9 mouse cellular contexts compared by ENCODE assay signal in genomic region chr3:32660276-32660675, GRCm38 (mm10). TPM values are rescaled to one million over a fixed set of nuclear protein-coding genes. Genes with fewer than 3 reads are reported as not detected.
A peak's percentile ranks its signal among the peaks of the same experiment; 100 is the strongest.
DNase-seq lines count a peak whose midpoint lies in the region; ATAC-seq and TF ChIP-seq lines count a peak whose summit lies in the region.
"Had no signal": no experiment of that assay in that cellular context is flagged by ENCODE, and none has a peak within 500 bp of the region (broad histone marks: within the 10 kb centered on the region; RNA-seq: fewer than 3 reads in every experiment).

No protein-coding gene starts in this region.

- WGBS in intestine, postnatal 0 days, result 68% methylated on average over 8 of the region's 8 CpGs
- WGBS in intestine, embryonic 16.5 days, result 69% methylated on average over 8 of the region's 8 CpGs
- WGBS in thymus, adult 2 months, result 42% methylated on average over 8 of the region's 8 CpGs
- WGBS in cerebellum, adult 2 months, result 49% methylated on average over 8 of the region's 8 CpGs

- H3K9ac ChIP-seq in intestine, postnatal 0 days (ENCODE audit: low read depth, low read length), result no peak overlapping the region
- no peak overlapping the region for H3K9ac ChIP-seq in intestine, embryonic 16.5 days (ENCODE audit: low read depth, low read length)
- H3K9ac ChIP-seq: liver, embryonic 14.5 days had no signal

- no peak overlapping the region for H3K4me2 ChIP-seq in intestine, postnatal 0 days (replicated peaks; ENCODE audit: low read depth)
- no peak overlapping the region for H3K4me2 ChIP-seq in intestine, embryonic 16.5 days (ENCODE audit: low read depth, low read length)

- ATAC-seq in intestine, postnatal 0 days, result peak; percentile 11; the same call in 1 of the 2 replicates
- no peak for ATAC-seq in intestine, embryonic 16.5 days

- no peak for TF ChIP-seq POLR2A in thymus, adult 2 months (IDR thresholded peaks at IDR 0.05; ENCODE audit: control insufficient read depth, extremely low read depth, insufficient read depth, low read length, poor library complexity)
- no peak for TF ChIP-seq POLR2A in cerebellum, adult 2 months (IDR thresholded peaks at IDR 0.05; ENCODE audit: borderline replicate concordance, insufficient read depth, low read length)

- DNase-seq in thymus, adult 2 months, result no peak
- DNase-seq in thymus, postnatal 0 days (ENCODE audit: low spot score), result no peak
- peak; percentile 50 for DNase-seq in adrenal gland, adult 8-10 months
- DNase-seq in thymus, postnatal 4 days, result peak; percentile 13
- DNase-seq in cerebellum, adult 2 months, result no peak
- DNase-seq: kidney, adult 9 months had no signal

- no peaks in the 10 kb centered on the region for H3K9me3 ChIP-seq in intestine, postnatal 0 days (ENCODE audit: control insufficient read depth)
- H3K9me3 ChIP-seq in intestine, embryonic 16.5 days (ENCODE audit: control insufficient read depth, low read length), result no peaks in the 10 kb centered on the region

- no peak overlapping the region for H3K4me3 ChIP-seq in intestine, postnatal 0 days (ENCODE audit: low read depth, low read length)
- no peak overlapping the region for H3K4me3 ChIP-seq in intestine, embryonic 16.5 days (ENCODE audit: low read length)
- H3K4me3 ChIP-seq in thymus, adult 2 months (ENCODE audit: control insufficient read depth, insufficient read depth, low read length), result no peak overlapping the region
- H3K4me3 ChIP-seq in cerebellum, adult 2 months (replicated peaks; ENCODE audit: insufficient read depth, low read depth, low read length), result no peak overlapping the region

- H3K27me3 ChIP-seq in intestine, postnatal 0 days (replicated peaks; ENCODE audit: control insufficient read depth, insufficient read depth, low read length), result no peaks in the 10 kb centered on the region
- H3K27me3 ChIP-seq in intestine, embryonic 16.5 days (replicated peaks; ENCODE audit: control insufficient read depth, insufficient read depth, low read length), result no peaks in the 10 kb centered on the region
- H3K27me3 ChIP-seq in thymus, adult 2 months (ENCODE audit: control insufficient read depth, insufficient read depth, low read length), result no peaks in the 10 kb centered on the region
- H3K27me3 ChIP-seq in cerebellum, adult 2 months (ENCODE audit: control insufficient read depth, insufficient read depth, low read length), result no peaks in the 10 kb centered on the region

- H3K36me3 ChIP-seq in intestine, postnatal 0 days (ENCODE audit: control insufficient read depth, insufficient read depth), result no peaks in the 10 kb centered on the region
- H3K36me3 ChIP-seq in intestine, embryonic 16.5 days (ENCODE audit: control insufficient read depth, insufficient read depth, low read length), result no peaks in the 10 kb centered on the region
- no peaks in the 10 kb centered on the region for H3K36me3 ChIP-seq in thymus, adult 2 months (ENCODE audit: control insufficient read depth, insufficient read depth, low read length)

- TF ChIP-seq CTCF in intestine, postnatal 0 days (IDR thresholded peaks at IDR 0.05; ENCODE audit: low read depth), result no peak
- TF ChIP-seq CTCF in thymus, adult 2 months (IDR thresholded peaks at IDR 0.05; ENCODE audit: borderline replicate concordance, control insufficient read depth, extremely low read depth, insufficient read depth, low read length, poor library complexity), result no peak
- no peak for TF ChIP-seq CTCF in cerebellum, adult 2 months (IDR thresholded peaks at IDR 0.05; ENCODE audit: borderline replicate concordance, insufficient read depth, low read depth, low read length)

- H3K27ac ChIP-seq in intestine, postnatal 0 days (ENCODE audit: low read depth, low read length), result no peak overlapping the region
- no peak overlapping the region for H3K27ac ChIP-seq in intestine, embryonic 16.5 days (ENCODE audit: low read length)
- H3K27ac ChIP-seq in thymus, adult 2 months (ENCODE audit: control insufficient read depth, insufficient read depth, low read length), result peak overlapping the region; percentile 54
- no peak overlapping the region for H3K27ac ChIP-seq in cerebellum, adult 2 months (ENCODE audit: insufficient read depth, low read length)
- H3K27ac ChIP-seq: liver, embryonic 14.5 days had no signal

- H3K4me1 ChIP-seq in intestine, postnatal 0 days (replicated peaks; ENCODE audit: control insufficient read depth, insufficient read depth, low read length), result no peaks in the 10 kb centered on the region
- no peaks in the 10 kb centered on the region for H3K4me1 ChIP-seq in intestine, embryonic 16.5 days (ENCODE audit: control insufficient read depth, insufficient read depth, low read length)
- peaks cover 16% of the 10 kb centered on the region for H3K4me1 ChIP-seq in thymus, adult 2 months (replicated peaks; ENCODE audit: control insufficient read depth, insufficient read depth, low read length)
- H3K4me1 ChIP-seq in cerebellum, adult 2 months (ENCODE audit: control insufficient read depth, insufficient read depth, low read length), result no peaks in the 10 kb centered on the region

RNA-seq across cellular contexts. Expression of gene Gnb4, which starts 43.9 kb away (rescaled TPM):
- polyA plus RNA-seq in intestine, postnatal 0 days (2015; fragmentation: Nextera tagmentation; extraction: Ambion mirVana), result 31.5 and 31.8 TPM in 2 replicates
- polyA plus RNA-seq in intestine, embryonic 16.5 days (2015; fragmentation: Nextera tagmentation; extraction: Ambion mirVana), result 43.4 and 44.4 TPM in 2 replicates
- 35.1 and 42.2 TPM in 2 replicates for polyA plus RNA-seq in thymus, adult 2 months (2012; rRNA removed)
- 43.3 and 45.5 TPM in 2 replicates for polyA plus RNA-seq in thymus, postnatal 0 days (2015; fragmentation: Nextera tagmentation; extraction: Ambion mirVana)
- total RNA-seq in adrenal gland, adult 8-10 months (2022), result 10 to 100 TPM; 37.7 to 82.5 (median 58.9) TPM
- 34.4 and 38.0 TPM in 2 replicates for polyA plus RNA-seq in cerebellum, adult 2 months (2012; rRNA removed)

RNA-seq across cellular contexts. Expression of gene Actl6a, which starts 45.8 kb away (rescaled TPM):
- 47.9 and 49.2 TPM in 2 replicates for polyA plus RNA-seq in intestine, postnatal 0 days (2015; fragmentation: Nextera tagmentation; extraction: Ambion mirVana)
- polyA plus RNA-seq in intestine, embryonic 16.5 days (2015; fragmentation: Nextera tagmentation; extraction: Ambion mirVana), result 115 and 130 TPM in 2 replicates
- 33.9 and 35.3 TPM in 2 replicates for polyA plus RNA-seq in thymus, adult 2 months (2012; rRNA removed)
- polyA plus RNA-seq in thymus, postnatal 0 days (2015; fragmentation: Nextera tagmentation; extraction: Ambion mirVana), result 164 and 171 TPM in 2 replicates
- 10 to 100 TPM; 46.4 to 62.4 (median 53.0) TPM for total RNA-seq in adrenal gland, adult 8-10 months (2022)
- 23.5 and 24.2 TPM in 2 replicates for polyA plus RNA-seq in cerebellum, adult 2 months (2012; rRNA removed)

Comparison
In these comparisons a context has a peak if more than half of its experiments do, and no peak if none do; other contexts are left out.
1. DNase-seq: peak in adrenal gland, adult 8-10 months (single experiment) and thymus, postnatal 4 days (single experiment); none in thymus, adult 2 months (single experiment), thymus, postnatal 0 days (single experiment) and cerebellum, adult 2 months (0 of 2).